ENCODE assay signal across 8 mouse cellular contexts in the genomic region with DNA sequence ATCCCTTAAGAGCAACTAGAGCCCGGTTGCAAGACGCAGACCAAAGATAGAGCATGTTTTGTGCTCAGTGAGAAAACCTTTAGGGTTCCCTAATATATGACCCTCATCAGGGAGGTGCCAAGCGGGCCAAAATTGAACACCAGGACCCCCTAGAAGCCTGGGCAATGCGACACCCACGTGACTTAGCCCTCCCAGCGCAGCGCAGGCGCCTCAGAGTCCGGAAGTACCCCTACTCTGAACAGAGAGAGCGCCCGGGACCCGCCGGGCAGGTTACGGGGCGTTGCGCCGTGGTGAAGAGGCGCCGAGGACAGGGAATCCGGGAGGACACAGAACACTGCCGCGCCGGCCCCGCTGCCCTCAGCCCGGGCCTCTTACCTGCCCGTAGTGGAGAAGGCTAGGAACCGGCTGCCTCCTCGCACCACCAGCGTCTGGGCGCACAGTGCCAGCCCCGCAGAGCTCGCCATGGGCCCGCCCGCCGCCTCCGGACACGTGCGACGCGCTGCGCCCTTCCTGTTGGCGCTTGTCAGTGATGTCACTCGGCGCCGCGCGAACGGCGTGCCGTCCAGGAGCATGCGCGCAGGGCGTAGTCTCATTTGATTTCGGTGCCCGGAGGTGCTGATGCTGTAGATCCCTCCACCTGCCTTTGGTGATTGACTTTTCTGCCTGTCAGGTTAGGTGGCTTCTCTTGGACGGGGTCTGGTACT. TPM values are rescaled to one million over a fixed set of nuclear protein-coding genes. Genes with fewer than 3 reads are reported as not detected.
DNase-seq lines count a peak whose midpoint lies in the region; ATAC-seq lines count a peak whose summit lies in the region.

No protein-coding gene starts in this region.

- ATAC-seq in hindbrain, embryonic 14.5 days (ENCODE audit: low FRiP score) = peak; percentile 96

- peaks cover 11% of the 10 kb centered on the region for H3K4me1 ChIP-seq in hindbrain, embryonic 14.5 days (replicated peaks; ENCODE audit: control insufficient read depth, insufficient read depth, low read length)

- peak overlapping the region; percentile 72 for H3K27ac ChIP-seq in hindbrain, embryonic 14.5 days

- peak; percentile 95 for DNase-seq in NIH3T3 (ENCODE audit: low read depth)
- peak; percentile 93 to 95 for DNase-seq in cerebellum, postnatal 10 days
- peak; percentile 75 to 83 for DNase-seq in frontal cortex, postnatal 14 days (ENCODE audit: low spot score in 2 of 2)
- DNase-seq in hindbrain, embryonic 14.5 days (ENCODE audit: low spot score) = peak; percentile 94
- peak; percentile 89 to 90 for DNase-seq in layer of hippocampus, postnatal 36 days
- DNase-seq in lung, postnatal 36 days = peak; percentile 89
- DNase-seq in retina, postnatal 1 day = peak; percentile 94
- DNase-seq in urinary bladder, adult 18-20 months (ENCODE audit: low spot score in 2 of 2) = peak; percentile 75 to 78

- no peaks in the 10 kb centered on the region for H3K9me3 ChIP-seq in hindbrain, embryonic 14.5 days (ENCODE audit: control insufficient read depth, low read length)

- no peaks in the 10 kb centered on the region for H3K27me3 ChIP-seq in hindbrain, embryonic 14.5 days (ENCODE audit: control insufficient read depth, insufficient read depth, low read length)

- H3K4me3 ChIP-seq in hindbrain, embryonic 14.5 days (replicated peaks; ENCODE audit: low read length) = peak overlapping the region; percentile 67

- H3K4me2 ChIP-seq in hindbrain, embryonic 14.5 days (replicated peaks) = peak overlapping the region; percentile 76

- peaks cover 34% of the 10 kb centered on the region for H3K36me3 ChIP-seq in hindbrain, embryonic 14.5 days (replicated peaks; ENCODE audit: control insufficient read depth, insufficient read depth)

- peak overlapping the region; percentile 67 for H3K9ac ChIP-seq in hindbrain, embryonic 14.5 days

- WGBS in hindbrain, embryonic 14.5 days = under 1% methylated on average over 56 of the region's 56 CpGs

RNA-seq across cellular contexts. Expression of gene Wdr4, which starts 7.8 kb away (rescaled TPM):
- 29.5 and 30.9 TPM in 2 replicates for polyA plus RNA-seq in hindbrain, embryonic 14.5 days (2014; fragmentation: Nextera tagmentation; extraction: Ambion mirVana)
- 10 to 100 TPM; 19.5 to 22.6 TPM for total RNA-seq in layer of hippocampus, postnatal 36 days (2021)

RNA-seq across cellular contexts. Expression of gene Ndufv3, which starts 8.0 kb away (rescaled TPM):
- polyA plus RNA-seq in hindbrain, embryonic 14.5 days (2014; fragmentation: Nextera tagmentation; extraction: Ambion mirVana) = 441 and 514 TPM in 2 replicates
- total RNA-seq in layer of hippocampus, postnatal 36 days (2021) = 100 to 1,000 TPM; 267 to 275 TPM

RNA-seq across cellular contexts. Expression of gene Pknox1, which starts 52.6 kb away (rescaled TPM):
- 47.3 and 47.5 TPM in 2 replicates for polyA plus RNA-seq in hindbrain, embryonic 14.5 days (2014; fragmentation: Nextera tagmentation; extraction: Ambion mirVana)
- 10 to 100 TPM; 14.6 to 17.2 TPM for total RNA-seq in layer of hippocampus, postnatal 36 days (2021)

Comparison
In these comparisons a context has a peak if more than half of its experiments do, and no peak if none do; other contexts are left out.
1. Peak in every context shown above with its lines: DNase-seq, ATAC-seq, H3K4me3 ChIP-seq and H3K27ac ChIP-seq.